Mouse (Mus musculus) kidney, postnatal 0 days (tissue): ENCODE data around the gene Slc4a2. TPM values are rescaled to one million over a fixed set of nuclear protein-coding genes. Genes with fewer than 3 reads are reported as not detected.

Experiments
- ATAC-seq: fragments of 200-750 bp; cut with Nextera tagmentation; replicated peaks from 2 replicates; pipeline ENCODE4 v1.8.0; 2017; ENCODE audit warnings: low read depth, moderate number of reproducible peaks, moderate TSS enrichment, moderate library complexity; ENCODE audit not compliant: low FRiP score
- DNase-seq: peaks from one replicate; pipeline ENCODE4 v3.0.0-alpha.2; 2016; ENCODE audit warnings: low spot score
- H3K27ac ChIP-seq: fragments of 300-500 bp; sonication (generic); 2 replicates; pipeline ENCODE4 v1.5.1; 2014; ENCODE audit warnings: mild to moderate bottlenecking
- H3K27me3 ChIP-seq: fragments of 300-500 bp; sonication (generic); 2 replicates; pipeline ENCODE4 v1.6.1; 2014; ENCODE audit warnings: low read length, mixed read lengths; ENCODE audit not compliant: insufficient read depth
- H3K36me3 ChIP-seq: fragments of 300-500 bp; sonication (generic); 2 replicates; pipeline ENCODE4 v1.6.1; 2014; ENCODE audit warnings: low read length, mixed read lengths; ENCODE audit not compliant: insufficient read depth
- H3K4me1 ChIP-seq: fragments of 300-500 bp; sonication (generic); replicated peaks from 2 replicates; pipeline ENCODE4 v1.6.1; 2014; ENCODE audit warnings: antibody characterized with exemption, low read length, mixed read lengths; ENCODE audit not compliant: insufficient read depth
- H3K4me2 ChIP-seq: fragments of 300-500 bp; sonication (generic); 2 replicates; pipeline ENCODE4 v1.6.1; 2014; ENCODE audit warnings: mild to moderate bottlenecking, low read length, moderate library complexity, mixed read lengths
- H3K4me3 ChIP-seq: fragments of 300-500 bp; sonication (generic); replicated peaks from 2 replicates; pipeline ENCODE4 v1.5.1; 2014; ENCODE audit warnings: low read depth, low read length
- H3K9ac ChIP-seq: fragments of 300-500 bp; sonication (generic); 2 replicates; pipeline ENCODE4 v1.6.1; 2014; ENCODE audit warnings: low read depth, low read length
- H3K9me3 ChIP-seq: fragments of 300-500 bp; sonication (generic); replicated peaks from 2 replicates; pipeline ENCODE4 v1.6.1; 2016; ENCODE audit warnings: low read length, inconsistent platforms, mixed read lengths
- CTCF ChIP-seq: IDR thresholded peaks from 2 replicates; pipeline ENCODE4 v1.5.1; 2016; ENCODE audit warnings: antibody characterized with exemption, low read depth, mild to moderate bottlenecking, moderate library complexity
- WGBS: fragments of 180-500 bp; shearing (Covaris S2); extraction: QIAGEN DNeasy Blood & Tissue Kit; methylation state at CpG from one replicate; pipeline ENCODE4 v1.1.7; 2014; 5-methylcytosine and 5-hydroxymethylcytosine counted together
- polyA plus RNA-seq: library from polyadenylated mRNA; unstranded; fragments of >200 nt; fragmentation: Nextera tagmentation; extraction: Ambion mirVana; gene quantifications from 2 replicates; pipeline ENCODE4 v1.2.1, GENCODE M21; 2015

Gene Slc4a2
- polyA plus RNA-seq, 1 experiment from 2014 or later, result 30.8 TPM

DNA sequence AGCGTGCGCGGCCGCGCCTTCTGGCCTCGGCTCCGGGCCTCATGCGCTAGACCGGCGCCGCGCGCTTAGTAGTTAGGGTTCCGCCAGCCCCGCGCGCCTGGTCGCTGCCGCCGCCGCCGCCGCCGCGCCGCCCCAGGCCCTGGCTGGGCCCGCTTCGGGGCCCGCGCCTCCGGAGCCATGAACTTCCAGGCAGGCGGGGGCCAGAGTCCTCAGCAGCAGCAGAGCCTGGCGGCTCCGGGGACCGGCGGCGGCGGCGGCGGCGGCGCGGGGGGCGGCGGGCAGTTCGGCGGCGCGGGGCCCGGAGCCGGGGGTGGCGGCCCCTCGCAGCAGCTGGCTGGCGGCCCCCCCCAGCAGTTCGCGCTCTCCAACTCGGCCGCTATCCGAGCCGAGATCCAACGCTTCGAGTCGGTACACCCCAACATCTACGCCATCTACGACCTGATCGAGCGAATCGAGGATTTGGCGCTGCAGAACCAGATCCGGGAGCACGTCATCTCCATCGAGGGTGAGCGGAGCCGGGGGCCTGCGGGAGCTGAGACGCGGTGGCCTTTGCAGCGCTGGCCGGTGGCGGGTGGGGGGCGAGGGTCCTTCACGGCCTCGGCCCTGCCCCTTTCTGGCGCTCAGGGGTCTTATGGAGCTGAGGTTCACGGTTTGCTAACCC lies 28.5 kb downstream of the Slc4a2 start, which contains the start of gene Agap3:
Gene Agap3, plus strand, starts transcription at position 148 of the 661 bp plus-strand sequence.
- WGBS, result under 1% methylated on average over 60 of the region's 85 CpGs
- peak within 1 kb of the TSS; percentile 97 for H3K4me2 ChIP-seq
- no peak for TF ChIP-seq CTCF
- peak within 1 kb of the TSS; percentile 74 for H3K4me3 ChIP-seq
- no peaks in the 10 kb centered on the region for H3K36me3 ChIP-seq
- H3K4me1 ChIP-seq, result peaks cover 24% of the 10 kb centered on the region
- H3K9ac ChIP-seq, result peak within 1 kb of the TSS; percentile 77
- ATAC-seq, result peak; percentile 54; the same call in 1 of the 2 replicates
- no peaks in the 10 kb centered on the region for H3K9me3 ChIP-seq
- H3K27me3 ChIP-seq, result no peaks in the 10 kb centered on the region
- H3K27ac ChIP-seq, result peak within 1 kb of the TSS; percentile 86
- DNase-seq, result no peak

DNA sequence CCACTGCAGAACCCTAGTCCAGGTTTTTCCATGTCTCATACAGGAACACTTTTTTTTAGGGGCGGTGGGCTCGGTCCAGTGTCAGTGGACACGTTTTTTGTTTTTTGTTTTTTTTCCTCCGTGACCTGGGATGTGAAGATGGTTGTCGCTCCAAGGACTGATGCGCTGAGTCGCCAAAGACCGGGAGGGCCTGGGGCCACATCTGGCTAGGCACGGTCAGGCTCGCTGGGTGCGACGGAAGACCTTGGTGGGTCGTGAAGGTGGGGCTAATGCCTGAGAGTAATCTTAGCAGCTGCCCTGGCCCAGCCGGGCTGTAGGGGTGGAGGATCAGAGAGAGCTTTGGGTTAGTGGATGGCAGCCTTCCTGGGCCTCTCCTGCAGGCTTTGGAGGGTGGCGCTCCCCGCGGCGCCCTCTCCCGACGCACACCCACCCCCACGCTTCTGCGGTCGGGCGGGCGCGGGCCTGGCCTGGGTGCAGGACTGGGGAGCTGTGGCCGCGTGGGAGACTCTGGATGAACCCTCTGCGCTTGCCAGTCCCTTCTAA lies 29.1 kb downstream of the Slc4a2 start:
- peak overlapping the region; percentile 86 for H3K27ac ChIP-seq
- no peaks in the 10 kb centered on the region for H3K9me3 ChIP-seq
- no peaks in the 10 kb centered on the region for H3K36me3 ChIP-seq
- H3K4me3 ChIP-seq, result peak overlapping the region; percentile 74
- 1% methylated on average over 29 of the region's 29 CpGs for whole genome bisulfite sequencing
- H3K4me1 ChIP-seq, result peaks cover 24% of the 10 kb centered on the region
- DNase-seq, result peak; percentile 37
- H3K4me2 ChIP-seq, result peak overlapping the region; percentile 97
- no peak; the same call in 1 of the 2 replicates for ATAC-seq
- H3K27me3 ChIP-seq, result no peaks in the 10 kb centered on the region
- TF ChIP-seq CTCF, result no peak
- peak overlapping the region; percentile 77 for H3K9ac ChIP-seq

DNA sequence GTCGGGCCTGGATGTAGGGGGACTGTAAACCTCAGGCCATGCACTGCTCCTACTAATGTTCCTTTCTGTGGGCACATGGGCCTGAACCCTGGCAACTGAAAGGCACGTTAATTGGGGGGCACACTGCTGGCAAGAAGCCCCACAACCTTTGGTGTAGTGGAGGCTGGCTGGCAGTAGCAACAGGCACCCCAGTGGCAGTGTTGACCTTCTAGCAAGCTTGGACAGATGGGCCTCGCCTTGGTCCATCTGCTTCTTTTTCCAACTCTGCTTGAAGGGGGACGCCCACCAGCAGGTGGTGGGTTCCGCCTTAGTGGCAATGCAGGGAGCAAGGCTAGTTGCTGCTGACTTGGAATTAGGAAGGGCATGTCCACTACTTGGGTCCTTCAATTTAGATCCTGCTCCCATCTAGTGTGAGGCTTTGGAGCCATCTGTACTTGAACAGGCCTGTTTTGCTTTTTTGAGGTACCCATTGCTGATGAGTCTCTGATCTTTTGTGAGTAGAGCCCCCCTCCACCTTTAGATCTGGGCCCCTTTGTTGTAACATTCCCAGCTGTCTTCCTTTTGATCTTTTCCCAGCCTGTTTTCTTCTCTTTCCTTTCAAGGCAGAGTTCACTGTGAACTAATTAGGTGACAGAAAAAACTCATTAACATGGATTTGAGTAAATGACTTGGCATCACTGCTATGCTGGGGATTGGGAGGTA lies 29.8 kb downstream of the Slc4a2 start:
- WGBS, result 17% methylated on average over 5 of the region's 5 CpGs
- Histone ChIP-seq H3K36me3 (0 out of 2 replicates have a peak, but pooled peaks cover 3% of the 10 kb centered on the region), H3K9ac (peak overlapping the region; percentile 77), H3K27me3 (no peaks in the 10 kb centered on the region), H3K27ac (no peak overlapping the region), H3K4me3 (peak overlapping the region; percentile 74), H3K9me3 (no peaks in the 10 kb centered on the region), H3K4me2 (peak overlapping the region; percentile 97), H3K4me1 (peaks cover 21% of the 10 kb centered on the region)
- no peak; the same call in 1 of the 2 replicates for TF ChIP-seq CTCF
- DNase-seq, result no peak
- no peak for ATAC-seq

DNA sequence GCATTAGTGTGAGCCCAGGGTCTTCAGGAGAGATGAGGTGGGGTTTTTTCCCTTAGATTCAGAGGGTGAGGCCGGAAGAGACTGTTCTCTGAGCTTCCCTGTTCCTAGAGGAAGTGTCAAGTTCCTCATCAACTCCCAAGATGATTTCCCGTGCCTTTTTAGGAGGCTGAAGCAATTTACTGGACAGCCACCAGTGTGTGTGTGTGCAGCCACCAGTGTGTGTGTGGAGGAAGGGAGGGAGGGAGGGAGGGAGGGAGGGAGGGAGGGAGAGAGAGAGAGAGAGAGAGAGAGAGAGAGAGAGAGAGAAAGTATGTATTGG lies 30.3 kb downstream of the Slc4a2 start:
- 12% methylated on average over 2 of the region's 2 CpGs for WGBS
- ATAC-seq (no peak), DNase-seq (no peak)
- H3K27me3 ChIP-seq, result no peaks in the 10 kb centered on the region
- no peak overlapping the region for H3K27ac ChIP-seq
- no peaks in the 10 kb centered on the region for H3K9me3 ChIP-seq
- peak overlapping the region; percentile 97 for H3K4me2 ChIP-seq
- 0 out of 2 replicates have a peak, but pooled peaks cover 3% of the 10 kb centered on the region for H3K36me3 ChIP-seq
- H3K4me1 ChIP-seq, result peaks cover 21% of the 10 kb centered on the region
- no peak overlapping the region for H3K4me3 ChIP-seq
- 0 out of 2 replicates have a peak overlapping the region, but pooled peaks have one; percentile 23 for H3K9ac ChIP-seq
- no peak for TF ChIP-seq CTCF

DNA sequence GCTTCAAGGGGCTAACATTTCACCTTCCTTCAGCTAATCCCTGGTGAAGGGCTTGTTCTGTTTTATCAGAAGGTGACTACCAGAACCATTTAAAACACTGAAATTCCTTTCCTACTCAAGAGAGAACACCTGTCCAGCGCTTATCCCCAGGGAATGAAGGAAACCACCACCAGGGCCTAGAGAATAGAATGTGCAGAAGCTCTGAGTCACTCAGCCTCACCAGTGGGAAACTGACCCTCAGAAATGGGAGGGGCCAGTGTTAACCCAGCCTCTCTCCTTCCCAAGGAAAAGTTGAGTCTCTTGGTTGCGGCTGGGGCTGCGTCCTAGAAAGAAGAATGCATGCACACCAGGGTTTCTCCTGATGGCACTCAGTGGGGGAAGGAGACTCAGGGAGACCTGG lies 31.4 kb downstream of the Slc4a2 start:
- no peaks in the 10 kb centered on the region for H3K27me3 ChIP-seq
- TF ChIP-seq CTCF, result no peak
- H3K27ac ChIP-seq, result 0 out of 2 replicates have a peak overlapping the region, but pooled peaks have one; percentile 21
- H3K9ac ChIP-seq, result no peak overlapping the region
- H3K4me2 ChIP-seq, result no peak overlapping the region
- no peaks in the 10 kb centered on the region for H3K9me3 ChIP-seq
- ATAC-seq, result no peak
- DNase-seq, result no peak
- peaks cover 21% of the 10 kb centered on the region for H3K4me1 ChIP-seq
- WGBS, result 60% methylated on average over 3 of the region's 3 CpGs
- H3K4me3 ChIP-seq, result no peak overlapping the region
- H3K36me3 ChIP-seq, result 0 out of 2 replicates have a peak, but pooled peaks cover 3% of the 10 kb centered on the region

DNA sequence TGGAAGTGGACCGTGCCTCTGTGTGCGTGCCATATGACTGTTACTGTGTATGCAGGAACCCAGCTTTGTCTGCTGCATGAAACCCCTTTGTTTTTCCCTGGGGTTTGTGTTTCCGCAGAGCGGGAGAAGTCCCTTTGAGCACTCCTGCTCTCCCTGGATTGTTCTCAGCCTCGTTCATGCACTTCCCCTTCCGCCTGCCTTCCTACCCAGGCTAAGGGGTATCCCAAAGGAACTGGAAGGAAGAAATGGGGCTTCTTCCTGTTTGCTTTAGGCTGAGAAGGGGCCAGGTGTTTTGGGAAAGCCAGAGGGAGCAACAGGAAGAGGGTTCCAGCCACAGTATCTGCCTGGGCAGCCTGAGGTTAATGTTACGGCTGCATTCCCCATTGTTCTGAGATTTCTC lies 32.0 kb downstream of the Slc4a2 start:
- no peak overlapping the region for H3K9ac ChIP-seq

More for the DNA sequence above, 32.0 kb downstream of the Slc4a2 start:
- Histone ChIP-seq H3K27me3 (no peaks in the 10 kb centered on the region), H3K36me3 (0 out of 2 replicates have a peak, but pooled peaks cover 3% of the 10 kb centered on the region), H3K4me3 (no peak overlapping the region), H3K4me2 (no peak overlapping the region), H3K27ac (peak overlapping the region; percentile 21; the same call in 1 of the 2 replicates), H3K9me3 (no peaks in the 10 kb centered on the region), H3K4me1 (peaks cover 21% of the 10 kb centered on the region)
- ATAC-seq (no peak), DNase-seq (no peak)
- 70% methylated on average over 7 of the region's 7 CpGs for WGBS
- no peak for TF ChIP-seq CTCF
